ENCODE assay signal across 27 mouse cellular contexts in the genomic region with DNA sequence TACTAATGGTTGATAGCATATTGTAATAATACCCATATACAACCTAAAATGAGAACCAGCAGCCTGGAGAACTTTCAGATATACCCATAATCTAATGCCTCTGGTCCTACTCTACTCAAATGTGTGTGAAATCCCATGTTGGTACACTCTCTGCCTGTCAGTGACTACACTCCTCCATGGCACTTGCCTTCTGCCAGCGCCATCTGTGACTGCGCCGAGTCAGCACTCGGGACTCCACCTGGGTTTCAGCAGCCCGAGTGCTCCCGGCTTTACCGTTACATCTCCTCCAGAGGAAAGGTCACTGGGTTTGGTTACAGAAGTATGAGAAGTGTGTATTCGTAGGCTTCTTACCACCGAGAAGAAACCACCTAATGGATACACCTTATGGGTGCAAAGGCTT.
DNase-seq lines count a peak whose midpoint lies in the region; ATAC-seq lines count a peak whose summit lies in the region.
"Had no signal": no experiment of that assay in that cellular context is flagged by ENCODE, and none has a peak within 500 bp of the region (broad histone marks: within the 10 kb centered on the region; RNA-seq: fewer than 3 reads in every experiment).

No protein-coding gene starts in this region.

- H3K4me2 ChIP-seq in hindbrain, embryonic 15.5 days: no peak overlapping the region
- no peak overlapping the region for H3K4me2 ChIP-seq in hindbrain, embryonic 12.5 days (replicated peaks)
- H3K4me2 ChIP-seq in midbrain, embryonic 15.5 days: no peak overlapping the region
- H3K4me2 ChIP-seq: forebrain, embryonic 13.5 days; heart, embryonic 12.5 days; intestine, embryonic 15.5 days; limb, embryonic 13.5 days; liver, embryonic 13.5 days; midbrain, embryonic 13.5 days had no signal

- no peak overlapping the region for H3K4me3 ChIP-seq in hindbrain, embryonic 15.5 days
- H3K4me3 ChIP-seq in hindbrain, embryonic 12.5 days: no peak overlapping the region
- H3K4me3 ChIP-seq in midbrain, embryonic 15.5 days: no peak overlapping the region
- H3K4me3 ChIP-seq: forebrain, embryonic 13.5 days; heart, embryonic 12.5 days; intestine, embryonic 15.5 days; limb, embryonic 13.5 days; liver, embryonic 13.5 days; megakaryocyte, embryonic 14.5 days; midbrain, embryonic 13.5 days had no signal

- H3K4me1 ChIP-seq in hindbrain, embryonic 15.5 days (replicated peaks): peaks cover 13% of the 10 kb centered on the region
- peaks cover 25% of the 10 kb centered on the region for H3K4me1 ChIP-seq in hindbrain, embryonic 12.5 days
- peaks cover 13% of the 10 kb centered on the region for H3K4me1 ChIP-seq in midbrain, embryonic 15.5 days
- H3K4me1 ChIP-seq: intestine, embryonic 15.5 days; liver, embryonic 13.5 days; megakaryocyte, embryonic 14.5 days had no signal

- H3K36me3 ChIP-seq in hindbrain, embryonic 15.5 days: no peaks in the 10 kb centered on the region
- H3K36me3 ChIP-seq in hindbrain, embryonic 12.5 days: no peaks in the 10 kb centered on the region
- H3K36me3 ChIP-seq in midbrain, embryonic 15.5 days (replicated peaks): no peaks in the 10 kb centered on the region
- H3K36me3 ChIP-seq: heart, embryonic 12.5 days; intestine, embryonic 15.5 days; limb, embryonic 13.5 days; liver, embryonic 13.5 days; midbrain, embryonic 13.5 days had no signal

- H3K27me3 ChIP-seq in hindbrain, embryonic 15.5 days: no peaks in the 10 kb centered on the region
- no peaks in the 10 kb centered on the region for H3K27me3 ChIP-seq in hindbrain, embryonic 12.5 days
- no peaks in the 10 kb centered on the region for H3K27me3 ChIP-seq in midbrain, embryonic 15.5 days (replicated peaks)
- H3K27me3 ChIP-seq: forebrain, embryonic 13.5 days; heart, embryonic 12.5 days; intestine, embryonic 15.5 days; limb, embryonic 13.5 days; liver, embryonic 13.5 days; midbrain, embryonic 13.5 days had no signal

- no peak overlapping the region for H3K27ac ChIP-seq in hindbrain, embryonic 15.5 days (replicated peaks)
- H3K27ac ChIP-seq in hindbrain, embryonic 12.5 days: no peak overlapping the region
- no peak overlapping the region for H3K27ac ChIP-seq in midbrain, embryonic 15.5 days
- H3K27ac ChIP-seq: forebrain, embryonic 13.5 days; hindbrain, postnatal 0 days; intestine, embryonic 15.5 days; limb, embryonic 13.5 days; liver, embryonic 13.5 days; midbrain, embryonic 13.5 days had no signal

- 93% methylated on average over 9 of the region's 9 CpGs for WGBS in hindbrain, embryonic 15.5 days
- WGBS in hindbrain, embryonic 12.5 days: 95% methylated on average over 9 of the region's 9 CpGs
- WGBS in midbrain, embryonic 15.5 days: 94% methylated on average over 9 of the region's 9 CpGs

- DNase-seq in layer of hippocampus, adult 9-11 months: peak; percentile 34
- DNase-seq in layer of hippocampus, postnatal 25 days (ENCODE audit: extremely low spot score in 1 of 2, low spot score in 1 of 2): no peak
- DNase-seq in brain, adult 2 months (ENCODE audit: low read depth, low spot score): peak; percentile 56
- DNase-seq: adrenal gland, postnatal 14 days; B cell, adult 2 months; cerebellum, adult 8-10 months; gastrocnemius, postnatal 25 days; heart, adult 18-20 months; heart, postnatal 4 days; kidney, adult 2 months; kidney, postnatal 36 days; liver, embryonic 13.5 days; lung, adult 18-20 months; lung, postnatal 4 days; thymus, adult 2 months; thymus, postnatal 4 days had no signal

- no peaks in the 10 kb centered on the region for H3K9me3 ChIP-seq in hindbrain, embryonic 15.5 days
- H3K9me3 ChIP-seq in hindbrain, embryonic 12.5 days (replicated peaks): no peaks in the 10 kb centered on the region
- no peaks in the 10 kb centered on the region for H3K9me3 ChIP-seq in midbrain, embryonic 15.5 days
- H3K9me3 ChIP-seq: forebrain, embryonic 13.5 days; heart, embryonic 12.5 days; intestine, embryonic 15.5 days; limb, embryonic 13.5 days; megakaryocyte, embryonic 14.5 days; midbrain, embryonic 13.5 days had no signal

- no peak overlapping the region for H3K9ac ChIP-seq in hindbrain, embryonic 15.5 days
- H3K9ac ChIP-seq in hindbrain, embryonic 12.5 days: no peak overlapping the region
- no peak overlapping the region for H3K9ac ChIP-seq in midbrain, embryonic 15.5 days
- H3K9ac ChIP-seq: forebrain, embryonic 13.5 days; heart, embryonic 12.5 days; intestine, embryonic 15.5 days; limb, embryonic 13.5 days; liver, embryonic 13.5 days; midbrain, embryonic 13.5 days had no signal

- peak; percentile 35; the same call in 1 of the 2 replicates for ATAC-seq in hindbrain, embryonic 15.5 days (ENCODE audit: low FRiP score, low read depth)
- ATAC-seq in hindbrain, embryonic 12.5 days (ENCODE audit: low FRiP score): no peak
- ATAC-seq in midbrain, embryonic 15.5 days (replicated peaks): no peak
- ATAC-seq: forebrain, embryonic 13.5 days; hindbrain, postnatal 0 days; intestine, embryonic 15.5 days; lung, postnatal 0 days; midbrain, embryonic 13.5 days had no signal

Comparison
In these comparisons a context has a peak if more than half of its experiments do, and no peak if none do; other contexts are left out.
1. DNase-seq: peak in layer of hippocampus, adult 9-11 months (single experiment) and brain, adult 2 months (single experiment); none in layer of hippocampus, postnatal 25 days (0 of 2).